Mouse (Mus musculus): Measurements from ENCODE around the gene 1700029I15Rik.
"Not testable (repeated sequence)": the region's sequence is repeated elsewhere in the genome, so short reads cannot be mapped to it uniquely, and the experiment has no call there.

The 1700029I15Rik gene

GRCm38 (mm10) chr2:92391703-92392317 lies 9.5 kb downstream of the 1700029I15Rik start:
- no peak for DNase-seq (ENCODE audit: low read depth, low spot score)

GRCm38 (mm10) chr2:92392318-92393264 lies 10.3 kb downstream of the 1700029I15Rik start:
- no peak for DNase-seq (ENCODE audit: low read depth, low spot score)

- no peak for DNase-seq (ENCODE audit: low read depth, low spot score)
These were observed 13.2 kb downstream of the 1700029I15Rik start for GRCm38 (mm10) chr2:92395535-92395934.

GRCm38 (mm10) chr2:92397436-92397835 lies 15.1 kb downstream of the 1700029I15Rik start:
- no peak for DNase-seq (ENCODE audit: low read depth, low spot score)

DNA sequence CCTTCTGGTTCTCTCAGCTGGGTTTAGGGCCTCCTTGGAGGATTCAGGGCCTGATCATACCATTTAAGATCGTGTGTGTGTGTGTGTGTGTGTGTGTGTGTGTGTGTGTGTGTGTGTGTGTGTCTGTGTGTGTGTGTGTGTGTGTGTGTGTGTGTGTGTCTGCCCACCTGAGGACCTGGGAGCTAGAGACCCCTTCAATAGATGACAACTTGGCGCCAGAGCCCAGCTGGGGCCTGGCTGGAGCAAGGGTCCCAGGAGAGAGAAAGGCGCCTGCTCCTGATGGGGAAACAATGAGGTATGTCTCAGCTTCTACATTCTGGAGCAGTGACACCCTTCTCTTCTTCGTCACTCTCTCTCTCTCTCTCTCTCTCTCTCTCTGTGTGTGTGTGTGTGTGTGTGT lies 17.5 kb downstream of the 1700029I15Rik start:
- DNase-seq (ENCODE audit: low read depth, low spot score): not testable (repeated sequence)

GRCm38 (mm10) chr2:92400682-92401081 lies 18.3 kb downstream of the 1700029I15Rik start:
- no peak for DNase-seq (ENCODE audit: low read depth, low spot score)

DNA sequence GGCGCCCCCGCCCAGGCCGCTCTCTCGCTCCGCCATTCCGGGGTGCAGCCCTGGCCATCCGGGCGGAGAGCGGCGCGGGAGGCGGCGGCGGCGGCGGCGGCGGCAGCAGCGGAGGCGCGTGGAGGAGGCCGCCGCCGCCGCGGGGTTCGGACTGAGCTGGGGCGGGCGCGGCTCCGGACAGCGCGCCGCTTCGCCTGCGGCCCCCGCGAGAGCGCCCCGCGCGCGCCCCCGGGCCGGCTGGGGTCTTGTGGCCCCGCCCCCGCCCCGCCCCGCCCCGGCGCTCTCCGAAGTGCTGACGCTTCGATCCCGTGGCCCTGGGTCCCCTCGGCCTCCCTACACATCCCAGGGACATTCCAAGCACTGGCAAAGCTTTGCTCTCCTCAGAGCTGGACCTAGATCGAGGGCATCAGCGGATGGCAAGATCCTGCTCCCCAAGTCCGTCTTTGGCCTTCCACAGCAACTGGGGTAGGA lies 18.8 kb downstream of the 1700029I15Rik start, which contains the start of gene Mapk8ip1:
TSS of gene Mapk8ip1 (minus strand) at position 173 of the 471 bp plus-strand sequence.
- DNase-seq (ENCODE audit: low read depth, low spot score): no peak

DNA sequence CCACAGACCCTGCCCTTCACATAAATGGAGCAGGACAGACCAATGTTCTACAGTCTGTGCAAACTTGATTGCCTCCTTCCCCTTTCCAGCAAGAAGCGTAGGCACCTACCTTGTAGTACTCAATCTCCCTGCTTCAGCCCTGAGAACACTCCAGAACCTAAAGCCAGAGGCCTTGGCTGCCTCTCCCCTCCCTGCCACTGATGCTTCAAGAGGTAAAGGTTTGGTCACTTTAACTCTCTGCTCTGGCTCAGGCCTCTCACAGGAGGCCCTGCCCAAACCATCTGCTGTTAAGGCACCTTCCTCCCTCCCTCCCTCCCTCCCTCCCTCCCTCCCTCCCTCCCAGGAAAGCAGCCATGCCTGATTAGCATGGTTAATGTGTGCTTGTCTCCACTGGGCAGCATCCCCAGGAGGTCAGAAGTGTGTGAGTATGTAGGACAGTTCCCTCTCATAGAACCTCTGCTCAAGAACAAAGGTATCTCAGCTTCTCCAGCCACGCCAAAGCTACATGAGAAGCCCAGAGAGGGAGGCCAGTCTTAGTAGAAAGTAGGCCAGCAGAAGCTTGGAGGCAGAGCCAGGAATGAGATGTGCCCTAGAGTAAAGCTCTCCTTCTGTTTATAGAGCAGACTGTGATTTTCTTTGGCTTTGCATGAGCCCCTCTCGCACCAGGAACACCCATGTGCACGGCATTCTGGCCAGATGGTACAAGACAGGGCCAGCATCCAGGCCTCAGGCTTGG lies 20.4 kb downstream of the 1700029I15Rik start:
- DNase-seq (ENCODE audit: low read depth, low spot score): no peak

DNA sequence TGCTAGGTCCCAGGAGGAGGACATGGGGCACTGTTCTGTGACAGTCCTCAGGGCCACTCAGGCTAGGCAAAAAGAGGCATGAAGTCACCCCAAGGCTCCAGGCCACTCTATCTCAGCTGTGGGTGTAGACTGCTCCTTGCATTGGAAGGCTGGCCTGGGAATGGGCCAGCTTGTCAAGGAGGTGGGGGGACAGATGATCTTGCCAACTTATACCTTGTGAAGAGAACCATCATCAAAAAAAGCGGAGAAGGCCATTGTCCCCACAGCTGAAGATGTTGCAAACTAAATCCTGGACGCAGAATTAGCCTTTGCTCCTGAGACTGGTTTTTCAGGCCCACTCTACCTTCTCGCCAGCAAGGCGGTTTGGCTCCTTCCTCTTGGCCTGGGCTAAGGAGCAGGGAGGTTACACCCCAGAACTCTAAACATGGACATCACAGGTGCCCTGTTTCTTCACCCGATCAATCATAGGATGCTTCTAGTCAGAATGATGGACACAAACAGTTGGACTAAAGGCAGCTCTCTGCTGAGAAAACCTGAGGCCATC lies 21.5 kb downstream of the 1700029I15Rik start:
- DNase-seq (ENCODE audit: low read depth, low spot score): no peak

GRCm38 (mm10) chr2:92404737-92405136 lies 22.4 kb downstream of the 1700029I15Rik start:
- DNase-seq (ENCODE audit: low read depth, low spot score): no peak

DNA sequence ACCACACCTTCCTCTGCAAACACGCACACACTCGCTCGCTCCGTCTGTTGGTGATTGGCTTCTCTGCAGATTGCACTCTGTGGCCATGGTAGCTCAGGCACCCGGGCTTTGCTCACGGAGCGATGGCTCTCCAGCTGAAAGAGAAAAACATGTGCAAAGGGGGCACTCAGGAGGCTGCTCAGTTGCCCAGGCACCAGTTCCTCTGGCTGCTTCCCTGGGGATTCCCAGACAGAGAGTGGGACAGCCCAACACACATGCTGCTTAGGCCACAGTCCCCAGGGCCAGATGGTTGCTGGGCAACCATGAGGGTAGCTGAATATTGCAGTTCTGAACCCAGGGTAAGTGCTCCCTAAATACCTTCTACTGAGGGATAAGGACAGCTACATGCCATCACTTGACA lies 23.3 kb downstream of the 1700029I15Rik start:
- DNase-seq (ENCODE audit: low read depth, low spot score): no peak

DNA sequence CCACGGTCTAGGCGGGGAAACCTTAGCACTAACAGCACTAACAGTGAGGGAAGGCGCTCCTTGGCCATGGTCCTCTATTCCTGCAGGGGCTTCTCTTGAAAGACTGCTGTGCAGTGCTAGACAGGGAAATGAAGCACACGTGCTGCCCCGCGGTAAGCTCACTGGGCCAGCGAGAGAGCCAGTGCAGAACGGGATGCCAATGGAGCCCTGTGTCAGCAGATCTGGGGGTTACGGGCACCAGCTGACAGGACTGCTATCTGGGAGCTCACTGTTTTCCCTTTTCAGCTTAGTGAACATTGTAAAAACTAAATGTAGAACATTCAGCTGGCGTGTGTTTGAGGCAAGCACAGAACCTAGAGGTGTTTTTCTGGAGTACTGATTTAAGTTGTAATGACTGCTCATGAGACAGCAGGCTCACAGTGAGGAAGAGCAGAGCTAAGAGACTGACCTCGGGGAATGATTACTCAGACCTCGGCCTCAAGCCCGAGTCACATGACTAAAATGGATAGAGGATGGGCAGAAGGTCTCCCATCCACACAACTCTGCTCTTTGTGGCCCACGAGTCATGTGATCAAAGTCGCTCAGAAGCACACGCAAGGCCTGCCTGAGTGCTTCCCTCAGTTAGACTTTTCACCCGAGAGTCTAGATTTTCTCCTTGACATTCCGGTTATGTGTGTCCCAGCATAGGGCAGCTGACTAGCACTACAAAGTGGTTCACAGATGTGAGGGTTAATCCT lies 26.1 kb downstream of the 1700029I15Rik start:
- DNase-seq (ENCODE audit: low read depth, low spot score): no peak

DNA sequence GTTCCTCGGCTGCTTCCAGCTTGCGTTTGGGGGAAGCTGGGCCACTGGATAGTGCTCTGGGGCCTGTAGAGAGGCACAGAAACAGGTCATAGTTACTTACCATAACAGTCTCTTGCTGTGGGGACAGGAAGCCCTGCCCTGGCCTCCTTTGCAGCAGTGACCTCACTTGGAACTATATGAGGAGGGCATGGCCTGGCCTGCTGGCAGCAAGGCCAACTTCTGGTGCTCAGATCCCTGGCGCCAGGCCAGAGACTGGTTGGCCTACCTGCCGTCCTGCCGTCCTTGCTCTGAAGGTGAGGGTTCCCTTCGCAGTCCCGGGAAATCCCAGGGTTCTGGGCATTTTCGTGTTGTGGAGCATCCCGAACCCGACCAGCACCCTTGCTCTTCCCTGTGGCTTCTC lies 29.4 kb downstream of the 1700029I15Rik start:
- DNase-seq (ENCODE audit: low read depth, low spot score): no peak

DNA sequence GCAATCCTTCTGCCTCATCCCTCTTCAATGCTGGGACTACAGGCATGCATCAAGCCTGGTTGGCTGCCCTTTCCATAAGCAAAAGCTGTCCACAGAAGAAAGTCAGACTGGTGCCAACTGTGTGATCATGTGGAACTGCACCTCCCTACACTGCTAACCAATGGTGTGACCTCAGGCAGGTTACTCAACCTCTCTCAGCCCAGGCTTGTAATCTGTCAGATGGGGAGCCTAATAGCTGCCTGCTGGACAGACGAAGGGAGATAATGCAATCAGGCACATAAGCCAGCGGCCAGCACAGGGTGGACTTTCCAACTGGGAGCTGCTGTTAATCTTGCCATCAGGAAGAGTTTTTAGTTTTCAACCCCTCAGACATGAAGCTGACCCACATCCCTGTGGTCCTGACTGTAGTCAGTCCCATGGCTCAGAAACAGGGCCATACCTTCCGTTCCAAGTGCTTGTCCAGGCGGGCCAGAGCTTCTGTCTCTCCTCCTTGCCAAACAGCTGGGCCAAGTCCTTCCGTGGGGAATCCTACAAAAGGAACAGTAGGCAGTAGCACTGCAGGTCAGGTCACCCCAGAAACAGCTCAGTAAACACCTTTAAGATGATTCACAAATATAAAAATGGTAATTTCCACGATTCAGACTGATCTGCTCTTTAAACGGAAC lies 39.5 kb downstream of the 1700029I15Rik start:
- DNase-seq (ENCODE audit: low read depth, low spot score): no peak

GRCm38 (mm10) chr2:92422388-92423135 lies 40.2 kb downstream of the 1700029I15Rik start:
- no peak for DNase-seq (ENCODE audit: low read depth, low spot score)

DNA sequence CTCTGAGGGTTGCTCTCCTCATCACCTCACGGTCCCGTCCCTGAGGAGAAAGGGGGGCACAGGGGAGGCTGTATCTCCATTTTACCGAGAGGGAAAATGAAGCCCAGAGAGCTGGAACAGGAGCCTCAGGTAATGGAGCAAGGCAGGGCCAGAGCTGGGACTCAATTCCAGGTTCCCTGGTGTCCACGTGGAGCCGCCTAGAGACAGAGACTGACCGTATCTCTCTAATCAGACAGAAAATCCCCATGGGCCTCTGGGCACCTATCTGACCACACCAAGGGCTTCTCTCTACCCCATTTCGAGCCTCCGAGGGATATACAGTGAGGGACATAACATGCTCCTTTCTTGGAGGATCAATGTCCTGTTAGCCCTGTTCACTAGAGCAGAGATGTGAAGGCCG lies 40.8 kb downstream of the 1700029I15Rik start:
- DNase-seq (ENCODE audit: low read depth, low spot score): no peak

- no peak for DNase-seq (ENCODE audit: low read depth, low spot score)
These were observed 41.5 kb downstream of the 1700029I15Rik start for GRCm38 (mm10) chr2:92423702-92424461.

DNA sequence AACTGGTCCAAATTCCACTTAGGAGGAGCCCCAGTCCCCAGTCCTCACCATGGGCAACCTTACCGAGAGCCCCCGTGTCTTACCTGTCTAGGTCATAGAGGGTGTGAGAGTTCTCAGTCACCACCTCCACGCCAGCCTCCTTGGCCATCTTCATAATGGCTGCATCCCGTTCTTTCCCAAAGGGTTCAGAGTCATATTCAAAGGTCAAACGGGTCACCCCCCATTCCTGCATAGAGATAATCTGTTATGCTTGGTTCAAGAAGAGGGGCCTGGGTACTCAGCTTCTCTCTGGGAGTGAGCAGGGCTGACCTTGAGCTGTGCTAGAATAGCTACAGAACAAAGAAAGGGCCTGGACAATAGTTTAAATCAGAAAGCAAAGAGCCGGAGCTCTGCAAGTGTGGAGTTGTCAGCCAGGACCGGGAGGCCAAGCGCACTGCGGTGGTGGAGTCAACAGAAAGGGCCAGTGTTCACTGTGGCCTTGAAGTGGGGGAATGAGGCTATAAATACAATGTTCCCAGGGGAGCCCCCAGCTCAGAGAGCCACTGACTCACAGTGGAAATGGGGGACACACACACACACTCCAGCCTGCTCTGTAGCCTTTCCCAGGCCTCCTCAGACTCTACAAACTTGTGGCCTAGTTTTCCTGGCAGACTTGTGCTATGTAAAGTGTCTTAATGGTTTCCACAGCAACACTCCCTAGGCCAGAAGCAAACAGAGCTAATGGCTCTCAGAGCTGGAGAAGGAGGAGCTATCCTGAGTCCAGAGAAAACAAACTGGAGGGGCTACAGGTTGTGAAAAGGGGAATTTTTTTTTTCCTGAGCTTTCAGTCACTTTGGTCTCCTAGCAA lies 42.3 kb downstream of the 1700029I15Rik start:
- no peak for DNase-seq (ENCODE audit: low read depth, low spot score)
